Mouse (Mus musculus): ENCODE measurements at regions not wholly inside any gene's neighbourhood (a gene's known extent, or its start where the extent isn't known, plus 50 kb on each side); places are given as distances from the start of the nearest gene placed in this dataset.

- TF ChIP-seq GABPA (IDR thresholded peaks at IDR 0.05; ENCODE audit: low read depth, low read length), result no peak
- no peak for TF ChIP-seq EP300 (IDR thresholded peaks at IDR 0.05; ENCODE audit: low read depth in 1 of 2, low read length in 2 of 2)
- TF ChIP-seq CTCF (IDR thresholded peaks at IDR 0.05 in 2 of 3, conservative IDR thresholded peaks at IDR 0.05 in 1 of 3; ENCODE audit: control insufficient read depth in 1 of 3, insufficient read depth in 1 of 3, low read depth in 2 of 3, low read length in 3 of 3, poor library complexity in 1 of 3, severe bottlenecking in 1 of 3), result no peak
- no peak for TF ChIP-seq GATA1 (IDR thresholded peaks at IDR 0.05; ENCODE audit: low read depth, low read length)
- no peak for TF ChIP-seq ZC3H11A (IDR thresholded peaks at IDR 0.05; ENCODE audit: low read depth, low read length)
- TF ChIP-seq MXI1 (IDR thresholded peaks at IDR 0.05; ENCODE audit: low read depth, low read length), result no peak
Observed at GRCm38 (mm10) chr2:45229501-45229900, 112.3 kb upstream of the Zeb2 start.
